Mouse (Mus musculus) right cerebral cortex, adult 2 months (tissue): ENCODE measurements around the gene Hoxd3.

Source experiments
- DNase-seq, 2 experiments: peaks; one replicate each; pipeline ENCODE4 v3.0.0; 2021 to 2022; ENCODE audit warnings: low spot score in 2 of 2

Gene Hoxd3

DNA sequence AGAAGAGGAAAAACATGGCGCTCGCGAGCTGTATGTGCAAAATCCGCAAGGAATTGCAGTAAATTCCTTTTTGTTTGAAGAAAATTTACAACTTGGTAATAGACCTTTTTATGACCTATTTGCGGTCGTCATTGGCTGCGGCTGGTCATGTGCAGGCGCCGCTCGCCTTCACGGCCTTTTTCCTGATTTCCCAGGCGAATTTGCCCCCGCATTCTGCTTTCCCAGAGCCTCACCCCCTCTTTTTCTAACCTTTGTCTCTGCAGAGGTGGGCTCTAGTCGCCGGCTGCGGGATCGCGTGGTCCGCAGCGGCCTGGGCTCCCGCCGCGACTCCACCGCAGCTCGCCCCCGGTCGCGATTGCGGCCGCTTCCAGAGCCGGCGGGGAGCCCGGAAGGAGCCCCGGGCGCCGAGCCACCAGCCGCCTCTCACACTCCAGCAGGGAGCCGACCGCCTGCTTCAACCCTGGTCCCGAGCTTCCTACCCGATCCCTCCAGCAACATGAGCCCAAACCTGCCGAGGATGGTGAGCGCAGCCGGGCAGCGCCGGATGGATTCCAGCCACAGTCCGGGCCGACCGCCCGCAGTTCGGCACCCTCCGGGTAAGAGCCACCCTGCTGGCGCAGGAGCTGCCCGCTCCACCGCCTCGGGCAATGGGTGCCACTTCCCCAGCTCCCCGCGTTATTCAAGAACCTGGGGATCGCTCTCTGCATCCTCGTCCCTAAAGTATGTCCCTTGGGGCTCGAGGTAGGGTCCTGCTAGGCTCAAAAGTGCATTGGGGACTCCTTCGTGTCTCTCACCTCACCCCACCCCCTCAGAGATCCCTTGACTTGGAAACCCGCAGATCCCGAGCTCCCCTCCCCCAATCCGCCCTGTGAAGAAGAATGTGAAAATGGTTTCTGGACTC lies at the start of gene Hoxd3, which contains the start of gene Hoxd4:
Gene Hoxd3, plus strand, starts transcription at position 207 of the 901 bp plus-strand sequence.
Gene Hoxd4, plus strand, starts transcription at position 209 of the 901 bp plus-strand sequence.
- DNase-seq: no peak

DNA sequence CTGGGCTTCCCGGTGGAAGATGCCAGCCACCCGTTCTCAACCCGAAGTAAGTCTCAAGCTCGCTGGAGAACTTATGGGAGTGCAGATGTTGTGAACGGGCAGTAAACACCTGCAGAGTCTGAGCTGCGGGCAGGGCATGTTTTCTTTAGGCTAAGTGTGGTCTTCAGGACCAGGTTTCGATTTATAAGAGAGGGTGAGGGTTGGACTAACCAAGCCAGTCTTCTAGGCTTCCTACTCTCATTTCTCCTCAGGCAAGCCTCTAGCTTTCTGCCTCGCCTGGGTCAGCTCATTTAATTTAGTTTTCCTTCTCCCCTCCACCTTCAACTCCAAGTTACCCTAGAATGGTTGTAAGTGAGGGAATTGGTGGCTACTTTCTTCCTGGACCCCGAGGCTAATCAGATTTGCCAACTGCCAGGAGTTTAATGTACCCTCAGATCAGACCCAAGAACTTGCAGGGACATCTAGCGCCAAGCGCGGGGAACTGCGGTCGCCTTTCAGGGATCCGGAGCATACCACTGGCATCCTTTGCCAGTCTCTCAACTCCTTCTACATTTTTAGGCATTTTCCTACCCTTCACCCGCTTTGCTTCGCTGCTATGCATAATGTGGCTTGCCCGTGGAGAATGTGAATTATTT lies 48.3 kb upstream of the Hoxd3 start:
- peak; percentile 66 to 69 for DNase-seq

DNA sequence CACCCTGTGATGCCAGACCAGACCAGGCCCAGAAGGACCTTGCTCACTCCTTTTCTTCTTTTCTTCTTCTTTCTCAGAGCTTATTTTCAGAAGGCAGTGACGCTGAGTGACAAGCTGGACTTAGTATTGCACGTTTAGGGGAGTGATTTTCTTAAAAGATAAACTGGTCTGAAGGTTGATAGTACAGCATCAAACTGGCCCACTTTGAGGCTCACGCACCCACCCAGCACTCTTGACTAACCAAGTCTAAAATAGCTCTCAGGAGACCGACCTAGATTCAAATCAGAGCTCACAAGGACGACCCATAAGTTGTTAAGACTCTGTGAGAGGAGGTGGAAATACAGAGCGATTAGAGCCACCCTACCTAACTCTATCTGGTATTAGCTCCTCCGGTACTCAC lies 45.3 kb upstream of the Hoxd3 start:
- no peak for DNase-seq

DNA sequence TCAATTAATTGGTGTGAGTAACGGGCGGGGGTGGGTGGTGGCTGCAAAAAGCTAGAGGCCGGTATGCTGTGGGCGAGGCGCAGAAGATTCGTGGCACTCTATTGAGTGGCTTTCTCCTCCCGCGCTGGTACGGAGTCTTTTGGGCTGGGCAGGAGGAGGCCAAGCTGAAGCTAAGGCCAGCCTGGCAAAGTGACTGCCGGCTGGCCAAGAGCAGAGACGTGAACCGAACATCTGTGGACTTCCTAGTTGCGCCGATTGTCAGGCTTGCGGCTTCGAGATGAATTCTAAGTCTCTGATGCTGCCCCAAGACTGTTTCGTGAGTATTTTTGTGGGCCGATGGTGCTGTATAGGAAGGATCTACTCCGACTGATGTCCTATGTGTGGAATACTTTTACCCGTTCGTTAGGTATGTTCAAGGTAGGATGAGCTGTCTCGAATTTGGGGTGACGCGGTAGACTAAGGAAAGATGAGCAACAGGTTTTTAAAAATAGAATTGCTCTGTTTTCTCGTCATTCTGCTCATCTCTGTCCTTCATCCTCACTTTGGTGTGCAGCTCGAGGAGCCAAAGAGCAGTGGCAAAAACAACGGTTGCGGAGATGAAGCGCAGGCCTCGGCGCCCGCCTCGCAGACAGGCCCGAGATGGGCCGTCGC lies 44.4 kb upstream of the Hoxd3 start:
- no peak for DNase-seq

DNA sequence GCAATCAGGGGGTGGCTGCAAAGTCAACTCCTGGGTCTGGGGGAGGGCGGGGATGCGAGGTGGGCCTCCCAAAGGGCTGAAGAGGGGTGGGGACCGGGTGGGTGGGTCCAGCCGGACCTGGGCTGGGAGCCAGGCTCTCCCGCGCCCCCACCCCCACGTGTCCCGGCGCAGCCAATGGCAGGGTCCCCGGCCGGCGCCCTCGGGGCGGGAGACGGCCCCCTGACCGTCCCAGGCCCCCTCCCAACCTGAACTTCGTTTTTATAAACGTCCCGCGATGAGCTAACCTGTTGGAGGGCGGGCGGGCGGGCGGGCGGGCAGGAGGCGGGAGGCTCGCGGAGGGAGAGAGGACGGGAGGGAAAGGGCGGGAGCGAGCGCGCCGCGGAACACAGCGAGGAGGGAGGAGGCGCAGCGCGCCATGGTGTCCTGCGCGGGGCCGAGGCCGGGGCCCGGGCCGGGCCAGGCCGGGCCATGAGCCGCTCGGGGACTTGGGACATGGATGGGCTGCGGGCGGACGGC lies 43.8 kb upstream of the Hoxd3 start, which contains the start of gene Hoxd13:
Gene Hoxd13, plus strand, starts transcription at position 469 of the 516 bp plus-strand sequence.
- no peak for DNase-seq

DNA sequence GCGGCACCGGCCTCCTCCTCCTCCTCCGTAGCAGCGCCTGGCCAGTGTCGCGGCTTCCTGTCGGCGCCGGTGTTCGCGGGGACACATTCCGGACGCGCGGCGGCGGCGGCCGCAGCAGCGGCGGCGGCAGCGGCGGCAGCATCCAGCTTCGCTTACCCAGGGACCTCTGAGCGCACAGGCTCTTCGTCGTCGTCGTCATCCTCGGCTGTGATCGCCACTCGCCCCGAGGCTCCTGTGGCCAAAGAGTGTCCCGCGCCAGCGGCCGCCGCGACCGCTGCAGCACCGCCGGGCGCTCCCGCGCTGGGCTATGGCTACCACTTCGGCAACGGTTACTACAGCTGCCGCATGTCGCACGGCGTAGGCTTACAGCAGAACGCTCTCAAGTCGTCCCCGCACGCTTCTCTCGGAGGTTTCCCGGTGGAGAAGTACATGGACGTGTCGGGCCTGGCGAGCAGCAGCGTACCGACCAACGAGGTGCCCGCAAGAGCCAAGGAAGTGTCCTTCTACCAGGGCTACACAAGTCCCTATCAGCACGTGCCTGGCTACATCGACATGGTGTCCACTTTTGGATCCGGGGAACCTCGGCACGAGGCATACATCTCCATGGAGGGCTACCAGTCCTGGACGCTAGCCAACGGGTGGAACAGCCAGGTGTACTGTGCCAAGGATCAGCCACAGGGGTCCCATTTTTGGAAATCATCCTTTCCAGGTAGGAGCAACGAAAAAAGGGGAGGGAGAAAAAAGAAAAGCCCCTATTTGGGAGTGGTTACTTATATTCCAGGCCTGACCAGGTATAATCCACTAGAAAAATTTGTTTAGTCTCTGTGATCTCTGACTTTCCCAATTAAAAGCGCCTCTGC lies 43.1 kb upstream of the Hoxd3 start:
- DNase-seq: no peak

DNA sequence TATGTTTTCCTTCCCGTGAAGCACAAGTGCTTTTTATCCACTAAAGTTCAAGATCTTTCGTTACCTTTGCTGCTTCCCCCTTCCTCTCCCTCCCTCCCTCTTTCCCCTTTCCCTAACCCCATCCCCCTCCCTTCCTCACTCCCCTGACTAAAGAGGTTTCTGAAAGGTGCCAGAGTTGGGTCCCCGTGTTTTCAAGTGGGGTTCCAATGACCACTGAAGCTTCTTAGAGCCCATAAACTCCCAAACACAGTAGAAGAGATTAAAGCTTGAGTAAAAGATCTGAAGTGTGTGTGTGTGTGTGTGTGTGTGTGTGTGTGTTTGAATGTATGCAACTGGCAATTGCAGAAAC lies 42.5 kb upstream of the Hoxd3 start:
- no peak for DNase-seq

DNA sequence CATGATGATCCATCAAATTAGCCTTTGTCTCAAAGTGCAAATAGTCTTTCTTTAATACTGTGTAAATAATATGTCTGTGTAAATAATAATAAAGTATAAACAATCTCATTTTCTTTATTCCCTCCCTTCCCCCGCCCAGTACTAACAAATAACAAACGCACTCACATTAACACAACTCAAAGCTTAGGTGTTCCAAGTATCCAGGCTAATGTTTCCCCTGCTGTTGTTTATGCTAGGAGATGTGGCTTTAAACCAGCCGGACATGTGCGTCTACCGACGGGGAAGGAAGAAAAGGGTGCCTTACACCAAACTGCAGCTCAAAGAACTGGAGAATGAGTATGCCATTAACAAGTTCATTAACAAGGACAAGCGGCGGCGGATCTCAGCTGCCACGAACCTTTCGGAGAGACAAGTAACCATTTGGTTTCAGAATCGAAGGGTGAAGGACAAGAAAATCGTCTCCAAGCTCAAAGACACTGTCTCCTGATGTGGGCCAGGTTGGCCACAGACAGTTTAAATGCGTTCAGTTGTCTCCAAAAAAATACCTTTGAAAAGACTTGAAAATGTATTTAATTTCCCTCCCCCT lies 42.0 kb upstream of the Hoxd3 start:
- DNase-seq: no peak

DNA sequence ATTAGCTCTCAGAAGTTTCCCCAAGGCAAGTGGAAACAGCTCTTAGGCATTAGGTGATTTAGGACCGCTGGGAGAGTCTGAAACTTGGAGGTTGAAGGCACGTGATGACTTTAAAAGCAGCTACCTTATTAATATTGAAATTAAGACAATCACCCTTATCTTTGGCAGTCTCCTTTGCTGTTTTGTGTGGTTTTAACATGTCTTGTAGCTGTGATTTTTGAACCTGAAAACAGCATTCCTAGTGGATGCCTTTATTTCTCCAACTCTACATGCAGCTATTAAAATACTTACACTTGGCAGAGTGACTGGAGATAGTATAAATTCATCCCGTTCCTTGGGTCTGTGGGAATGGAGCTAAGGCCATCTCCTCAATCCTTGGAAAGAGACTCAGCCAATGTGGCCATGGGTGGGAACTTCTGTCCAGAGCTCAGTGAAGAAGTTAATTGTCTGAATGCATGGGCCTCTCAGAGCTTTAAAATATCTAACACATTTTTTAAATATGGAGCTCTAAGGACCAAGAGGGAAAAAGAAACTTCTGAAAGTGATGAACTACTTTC lies 41.0 kb upstream of the Hoxd3 start:
- DNase-seq: no peak

DNA sequence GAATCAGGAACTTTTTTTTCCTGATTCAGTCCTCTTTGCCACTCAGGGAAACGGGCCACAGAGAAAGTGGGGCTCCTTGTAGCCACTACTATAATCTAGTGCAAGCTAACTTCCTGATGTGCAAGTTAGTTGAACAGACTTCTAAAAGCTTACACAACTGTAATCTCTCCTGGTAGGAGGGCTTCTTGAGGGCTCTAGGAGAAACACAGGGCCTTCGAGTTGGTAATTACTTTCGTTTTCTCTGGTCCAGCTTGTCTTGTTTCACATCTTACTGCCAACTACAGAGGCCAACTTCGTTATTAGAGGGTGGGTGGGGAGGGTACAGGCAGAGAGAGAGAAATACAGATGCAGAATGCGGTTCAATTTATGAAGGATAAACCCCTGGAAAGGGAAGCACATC lies 39.9 kb upstream of the Hoxd3 start:
- no peak for DNase-seq

DNA sequence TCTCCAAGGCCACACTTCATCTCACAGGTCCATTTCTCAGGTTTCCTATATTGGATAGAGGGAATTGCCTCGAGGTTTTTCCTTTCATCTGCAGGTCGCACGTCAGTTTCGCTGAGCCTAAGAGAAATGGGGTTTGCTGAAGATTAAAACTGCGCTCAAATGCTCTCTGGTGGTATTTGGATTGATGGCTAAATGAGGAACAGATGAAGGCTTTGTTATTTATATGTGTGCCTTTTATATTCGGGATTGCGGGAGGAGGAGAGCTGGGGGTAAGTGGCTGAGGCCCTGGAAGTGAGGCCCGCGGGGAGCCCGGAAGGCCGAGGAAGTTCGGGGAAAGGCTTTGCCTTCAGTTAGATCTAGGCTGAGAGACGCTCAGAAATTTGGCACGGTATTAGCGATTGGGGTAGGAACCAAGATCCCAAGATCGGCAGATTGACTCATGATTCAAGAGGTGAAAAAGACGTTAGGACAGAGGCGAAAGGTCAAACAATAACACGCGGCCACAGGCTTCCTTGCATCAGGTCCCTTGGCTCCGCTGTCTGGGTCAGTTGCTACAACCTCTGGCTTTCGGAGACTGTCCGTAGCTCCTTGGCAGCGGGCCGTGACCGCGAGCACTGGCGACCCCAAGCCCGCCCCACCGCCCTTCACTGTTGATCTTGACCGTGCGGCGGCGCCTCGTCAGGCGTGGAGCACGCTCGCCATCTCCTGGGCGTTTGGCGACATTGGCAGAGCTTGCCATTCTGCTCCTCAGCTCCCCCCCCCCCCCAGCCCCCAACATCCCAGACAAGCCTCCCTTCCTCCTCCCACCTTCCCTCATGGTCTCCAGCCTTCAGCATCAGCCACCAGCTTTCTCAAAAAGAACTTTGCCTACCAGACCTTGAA lies 39.0 kb upstream of the Hoxd3 start:
- no peak for DNase-seq

DNA sequence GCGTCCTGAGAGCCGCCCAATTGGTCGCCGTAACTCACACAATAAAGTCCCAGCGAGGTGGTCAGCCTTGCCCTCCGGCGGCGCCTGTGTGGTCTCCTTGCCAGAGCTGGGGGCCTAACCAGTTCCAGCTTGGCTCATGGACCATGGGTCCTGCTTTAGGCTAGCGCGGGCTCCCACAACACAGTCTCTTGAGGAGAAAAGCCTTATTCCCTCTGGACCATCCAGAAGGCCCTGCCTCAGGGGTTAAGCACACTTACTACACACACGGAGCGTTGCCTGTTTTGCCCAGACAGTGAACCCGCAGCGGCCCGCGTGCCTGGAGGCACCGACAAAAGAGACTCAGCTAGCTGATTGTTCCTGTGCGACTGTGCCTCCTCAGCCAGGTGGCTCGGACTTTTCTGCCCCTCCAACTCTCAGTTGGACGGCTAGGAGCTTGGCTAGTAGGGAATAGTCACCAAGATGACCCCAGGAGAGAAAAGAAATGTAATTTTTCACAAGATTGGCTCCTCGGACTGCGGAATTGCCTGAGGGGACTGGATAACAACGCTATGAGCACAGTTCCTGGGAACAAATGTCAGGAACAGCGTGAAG lies 37.8 kb upstream of the Hoxd3 start:
- DNase-seq: no peak

DNA sequence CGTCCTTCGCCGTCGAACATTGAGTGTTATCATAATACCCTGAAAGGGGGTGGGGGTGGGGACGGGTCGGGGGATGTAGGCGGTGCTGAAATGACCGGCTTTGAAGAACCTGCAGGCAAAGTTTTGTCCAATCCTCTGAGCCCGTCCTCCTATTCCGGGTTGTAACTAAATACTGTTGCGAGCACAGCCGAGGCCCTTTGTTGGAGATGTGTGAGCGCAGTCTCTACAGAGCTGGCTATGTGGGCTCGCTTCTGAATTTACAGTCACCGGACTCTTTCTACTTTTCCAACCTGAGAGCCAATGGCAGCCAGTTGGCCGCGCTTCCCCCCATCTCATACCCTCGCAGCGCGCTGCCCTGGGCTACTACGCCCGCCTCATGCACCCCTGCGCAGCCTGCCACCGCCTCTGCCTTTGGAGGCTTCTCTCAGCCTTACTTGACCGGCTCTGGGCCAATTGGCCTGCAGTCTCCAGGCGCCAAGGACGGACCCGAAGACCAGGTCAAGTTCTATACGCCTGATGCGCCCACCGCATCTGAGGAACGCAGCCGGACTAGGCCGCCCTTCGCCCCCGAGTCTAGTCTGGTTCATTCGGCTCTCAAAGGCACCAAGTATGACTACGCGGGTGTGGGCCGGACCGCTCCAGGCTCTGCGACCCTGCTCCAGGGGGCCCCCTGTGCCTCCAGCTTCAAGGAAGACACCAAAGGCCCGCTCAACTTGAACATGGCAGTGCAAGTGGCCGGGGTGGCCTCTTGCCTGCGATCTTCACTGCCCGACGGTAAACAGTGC lies 36.7 kb upstream of the Hoxd3 start, which contains the start of gene Hoxd12:
Gene Hoxd12, plus strand, starts transcription at position 133 of the 785 bp plus-strand sequence.
- no peak for DNase-seq

DNA sequence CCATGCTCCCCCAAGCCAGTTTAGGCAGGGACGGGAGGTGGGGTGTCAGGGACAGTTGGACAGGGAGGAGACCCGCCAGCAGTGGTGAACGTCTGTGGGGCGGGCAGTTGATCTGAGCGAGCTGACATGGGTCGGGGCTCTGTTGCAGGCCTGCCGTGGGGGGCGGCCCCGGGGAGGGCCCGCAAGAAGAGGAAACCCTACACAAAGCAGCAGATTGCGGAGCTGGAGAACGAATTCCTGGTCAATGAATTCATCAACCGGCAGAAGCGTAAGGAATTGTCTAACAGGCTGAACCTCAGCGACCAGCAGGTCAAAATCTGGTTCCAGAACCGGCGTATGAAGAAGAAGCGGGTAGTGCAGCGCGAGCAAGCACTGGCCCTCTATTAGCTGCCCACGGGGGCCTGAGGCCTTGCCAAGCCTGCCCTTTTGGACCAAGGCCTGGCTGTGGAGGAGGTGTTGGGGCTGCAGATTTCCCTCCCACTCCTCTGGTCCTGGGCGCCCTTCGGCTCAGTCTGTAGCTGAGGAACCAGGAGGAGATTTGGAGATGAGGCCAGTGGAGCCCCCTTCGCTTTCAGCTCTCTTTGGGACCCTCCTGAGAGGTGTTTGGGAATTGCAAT lies 36.0 kb upstream of the Hoxd3 start:
- no peak for DNase-seq

DNA sequence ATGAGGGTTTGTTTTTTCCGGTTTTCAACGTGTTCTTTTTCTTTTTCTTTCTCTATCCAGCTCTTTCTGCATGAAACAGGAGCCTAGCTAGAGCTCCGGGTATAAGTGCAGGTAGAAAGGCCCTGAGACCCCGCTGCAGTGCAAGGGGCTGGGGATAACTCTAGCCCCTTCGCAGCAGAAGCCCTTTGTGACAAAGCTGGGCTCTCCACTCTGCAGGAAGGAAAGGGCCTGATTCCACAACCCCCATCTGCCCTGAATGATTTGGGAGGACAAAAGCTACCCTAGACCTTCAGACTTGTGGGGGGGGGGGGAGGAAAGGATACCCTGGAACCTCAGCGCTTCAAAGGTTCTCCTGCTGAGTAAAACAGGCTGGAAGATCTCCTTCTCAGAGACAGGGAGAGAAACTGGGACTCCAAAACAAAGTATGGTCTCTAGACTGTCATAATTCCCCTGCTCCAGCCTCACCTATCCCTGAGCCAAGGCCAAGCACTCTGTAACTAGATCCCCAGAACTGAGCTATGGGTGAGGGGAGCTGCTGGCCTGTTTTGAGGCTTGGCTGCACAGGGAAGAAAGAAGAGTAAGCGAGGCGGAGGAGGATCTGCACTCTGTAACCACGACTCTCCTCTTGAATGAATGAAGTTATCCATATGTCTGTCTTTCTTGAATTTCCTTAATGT lies 35.2 kb upstream of the Hoxd3 start:
- DNase-seq: no peak

DNA sequence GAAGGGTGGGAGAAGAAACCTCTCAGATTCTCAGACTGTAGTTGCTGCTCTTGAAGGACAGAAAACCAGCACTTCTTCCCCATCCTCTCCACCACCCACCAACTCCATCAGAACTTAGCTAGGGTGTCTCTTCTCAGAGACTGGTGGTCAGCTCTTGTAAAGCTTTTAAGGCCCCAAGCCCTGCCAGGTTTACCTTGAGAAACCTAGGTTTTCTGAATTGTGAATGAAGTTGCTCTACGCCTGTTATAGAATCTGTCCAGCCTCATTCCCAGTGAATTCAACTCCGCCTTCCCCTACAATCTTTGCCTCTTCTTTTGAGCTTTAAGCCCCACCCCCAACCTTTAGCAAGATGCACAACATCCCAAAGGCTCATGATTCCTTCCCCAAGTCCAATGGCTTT lies 34.6 kb upstream of the Hoxd3 start:
- no peak for DNase-seq

DNA sequence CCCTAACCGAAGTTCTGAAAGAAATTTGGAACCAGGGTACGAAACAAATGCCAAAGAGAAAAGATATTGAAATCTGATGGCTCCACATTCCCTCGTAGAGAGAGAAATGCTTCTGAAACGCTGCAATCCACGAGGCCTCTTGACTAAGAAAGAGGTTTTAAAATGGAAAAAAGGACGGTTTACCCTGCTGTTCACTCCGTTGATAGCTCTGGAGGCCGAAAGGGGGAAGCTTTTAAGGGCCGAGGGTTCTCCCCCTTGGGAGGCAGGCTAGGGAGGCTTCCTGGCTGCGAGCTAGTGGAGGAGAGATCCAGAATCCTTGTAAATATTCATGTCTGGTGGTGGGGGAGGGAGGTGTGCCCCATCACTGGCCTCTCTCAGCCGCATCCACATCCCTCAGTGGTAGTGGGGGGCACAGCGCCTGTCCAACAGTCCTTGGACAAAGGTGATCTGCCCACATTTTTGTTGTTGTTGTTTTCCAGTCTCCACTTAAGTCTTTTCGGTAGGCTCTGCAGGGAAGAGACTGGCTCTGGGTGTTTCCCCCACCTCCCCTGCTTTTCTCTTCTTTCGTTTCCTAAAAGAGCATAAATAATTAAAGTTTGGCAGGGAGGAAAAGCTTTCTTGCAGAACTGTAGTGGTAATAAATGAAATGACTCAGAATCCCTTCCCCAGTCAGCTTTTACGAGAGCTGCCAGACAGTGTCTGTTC lies 32.7 kb upstream of the Hoxd3 start, which contains the start of gene Hoxd11:
Gene Hoxd11, plus strand, starts transcription at position 667 of the 705 bp plus-strand sequence.
- no peak for DNase-seq
